Mouse (Mus musculus) splenic B cell, adult 2 months (primary cell): ENCODE results near the gene Clec16a.

Experiments used
- DNase-seq: peaks from one replicate; pipeline ENCODE4 v3.0.0-alpha.2; 2011; ENCODE audit warnings: low read depth, low spot score
- H3K27me3 ChIP-seq: 2 replicates; pipeline ENCODE4 v1.6.1; 2012; ENCODE audit warnings: mild to moderate bottlenecking, low read length, moderate library complexity, mixed read lengths; ENCODE audit not compliant: control insufficient read depth, poor library complexity, insufficient read depth, severe bottlenecking
- H3K36me3 ChIP-seq: 2 replicates; pipeline ENCODE4 v1.6.1; 2012; ENCODE audit warnings: mild to moderate bottlenecking, low read length, moderate library complexity, mixed read lengths; ENCODE audit not compliant: control insufficient read depth, poor library complexity, insufficient read depth, severe bottlenecking

Gene Clec16a

GRCm38 (mm10) chr16:10767158-10767557 is 222.0 kb downstream of the Clec16a start:
- Histone ChIP-seq H3K27me3 (no peaks in the 10 kb centered on the region), H3K36me3 (no peaks in the 10 kb centered on the region)
- DNase-seq, result peak; percentile 89

- Histone ChIP-seq H3K36me3 (no peaks in the 10 kb centered on the region), H3K27me3 (no peaks in the 10 kb centered on the region)
- peak; percentile 42 for DNase-seq
Observed at GRCm38 (mm10) chr16:10768821-10769220, 223.7 kb downstream of the Clec16a start.

GRCm38 (mm10) chr16:10769661-10770060 is 224.5 kb downstream of the Clec16a start:
- peak; percentile 57 for DNase-seq
- H3K36me3 ChIP-seq, result no peaks in the 10 kb centered on the region

GRCm38 (mm10) chr16:10770531-10771325 is 225.6 kb downstream of the Clec16a start:
- no peaks in the 10 kb centered on the region for H3K27me3 ChIP-seq
- H3K36me3 ChIP-seq, result no peaks in the 10 kb centered on the region
- DNase-seq, result peak; percentile 47

More at GRCm38 (mm10) chr16:10769661-10770060, 224.5 kb downstream of the Clec16a start:
- no peaks in the 10 kb centered on the region for H3K27me3 ChIP-seq

- Histone ChIP-seq H3K36me3 (no peaks in the 10 kb centered on the region), H3K27me3 (no peaks in the 10 kb centered on the region)
- peak; percentile 49 for DNase-seq
Observed at GRCm38 (mm10) chr16:10771769-10772510, 226.8 kb downstream of the Clec16a start.

- no peaks in the 10 kb centered on the region for H3K27me3 ChIP-seq
- H3K36me3 ChIP-seq, result no peaks in the 10 kb centered on the region
- no peak for DNase-seq
Observed at GRCm38 (mm10) chr16:10773543-10773942, 228.4 kb downstream of the Clec16a start.

GRCm38 (mm10) chr16:10774726-10775125 is 229.6 kb downstream of the Clec16a start:
- Histone ChIP-seq H3K36me3 (no peaks in the 10 kb centered on the region), H3K27me3 (no peaks in the 10 kb centered on the region)
- DNase-seq, result peak; percentile 25

GRCm38 (mm10) chr16:10776322-10776721 is 231.2 kb downstream of the Clec16a start:
- DNase-seq, result no peak
- H3K27me3 ChIP-seq, result no peaks in the 10 kb centered on the region
- H3K36me3 ChIP-seq, result no peaks in the 10 kb centered on the region

GRCm38 (mm10) chr16:10777579-10778160 is 232.5 kb downstream of the Clec16a start:
- DNase-seq, result no peak
- Histone ChIP-seq H3K36me3 (no peaks in the 10 kb centered on the region), H3K27me3 (no peaks in the 10 kb centered on the region)

- H3K27me3 ChIP-seq, result no peaks in the 10 kb centered on the region
- DNase-seq, result no peak
- no peaks in the 10 kb centered on the region for H3K36me3 ChIP-seq
Observed at GRCm38 (mm10) chr16:10780631-10781120, 235.5 kb downstream of the Clec16a start.

GRCm38 (mm10) chr16:10781862-10782371 is 236.8 kb downstream of the Clec16a start:
- no peaks in the 10 kb centered on the region for H3K36me3 ChIP-seq
- no peaks in the 10 kb centered on the region for H3K27me3 ChIP-seq
- DNase-seq, result no peak

GRCm38 (mm10) chr16:10782377-10783151 is 237.4 kb downstream of the Clec16a start:
- H3K36me3 ChIP-seq, result no peaks in the 10 kb centered on the region
- no peaks in the 10 kb centered on the region for H3K27me3 ChIP-seq
- DNase-seq, result no peak

- H3K27me3 ChIP-seq, result no peaks in the 10 kb centered on the region
- DNase-seq, result no peak
- H3K36me3 ChIP-seq, result no peaks in the 10 kb centered on the region
Observed at GRCm38 (mm10) chr16:10783152-10783434, 238.0 kb downstream of the Clec16a start.

- Histone ChIP-seq H3K27me3 (no peaks in the 10 kb centered on the region), H3K36me3 (no peaks in the 10 kb centered on the region)
- DNase-seq, result no peak
Observed at GRCm38 (mm10) chr16:10783451-10783850, 238.3 kb downstream of the Clec16a start.
